Mouse (Mus musculus) urinary bladder, postnatal 10 days (tissue): ENCODE results near the gene Sh3d19.
"Not testable (repeated sequence)": the region's sequence is repeated elsewhere in the genome, so short reads cannot be mapped to it uniquely, and the experiment has no call there.

Source experiments
- DNase-seq: peaks from one replicate; pipeline ENCODE4 v3.0.0; 2022; ENCODE audit warnings: low spot score

Gene Sh3d19

DNA sequence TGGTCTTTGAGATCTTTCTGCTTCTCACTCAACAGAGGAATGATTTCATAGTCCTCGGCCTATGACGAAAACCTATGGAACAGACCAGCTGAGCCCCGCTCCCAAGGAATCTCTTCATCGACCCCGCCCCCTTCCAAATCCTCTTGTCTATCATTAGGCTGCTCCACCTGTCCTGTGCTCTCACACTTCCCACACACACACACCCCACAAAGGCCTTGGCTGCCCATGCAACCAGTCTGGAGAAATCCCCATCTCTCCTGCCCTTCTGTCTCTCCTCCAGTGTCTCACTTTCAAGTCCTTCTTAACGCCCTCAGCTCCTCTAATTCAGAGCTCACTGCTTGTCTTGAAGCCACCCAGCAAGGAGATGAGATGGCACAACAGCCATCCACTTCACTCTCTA, 131.0 kb downstream of the Sh3d19 start:
- DNase-seq: no peak

DNA sequence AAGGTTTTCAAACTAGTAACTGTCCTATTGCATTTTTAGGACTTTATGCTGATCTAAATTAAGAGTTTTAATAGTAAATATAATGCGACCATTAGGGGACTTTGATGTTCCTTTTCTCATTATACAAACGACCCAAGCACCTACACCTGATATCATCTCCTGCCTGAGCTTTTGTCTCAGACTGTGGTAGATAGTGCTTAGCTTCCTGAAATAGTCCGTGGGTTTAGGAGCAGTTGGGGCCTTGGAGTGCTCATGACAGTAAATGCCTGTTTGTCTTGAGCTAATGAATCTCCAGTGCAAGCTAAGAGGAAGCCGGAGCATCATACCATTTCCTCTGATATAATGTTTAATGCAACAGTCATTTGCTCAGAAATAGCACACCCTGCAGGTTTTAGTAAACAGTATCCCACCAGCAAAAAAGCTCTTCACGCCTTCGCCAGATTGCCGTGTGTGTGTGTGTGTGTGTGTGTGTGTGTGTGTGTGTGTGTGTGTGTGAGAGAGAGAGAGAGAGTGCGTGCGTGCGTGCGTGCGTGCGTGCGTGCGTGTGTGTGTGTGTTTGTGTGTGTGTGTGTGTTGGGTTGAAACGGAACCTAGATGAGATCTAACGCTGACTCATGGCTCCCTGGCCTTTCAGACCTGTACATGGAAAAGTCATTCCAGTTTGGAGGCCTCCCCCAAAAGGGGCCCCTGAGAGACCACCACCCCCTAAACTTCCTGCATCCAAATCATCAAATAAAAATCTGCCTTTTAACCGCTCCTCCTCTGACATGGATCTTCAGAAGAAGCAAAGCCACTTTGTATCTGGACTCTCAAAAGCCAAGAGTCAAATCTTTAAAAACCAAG, 132.8 kb downstream of the Sh3d19 start:
- DNase-seq: no peak

DNA sequence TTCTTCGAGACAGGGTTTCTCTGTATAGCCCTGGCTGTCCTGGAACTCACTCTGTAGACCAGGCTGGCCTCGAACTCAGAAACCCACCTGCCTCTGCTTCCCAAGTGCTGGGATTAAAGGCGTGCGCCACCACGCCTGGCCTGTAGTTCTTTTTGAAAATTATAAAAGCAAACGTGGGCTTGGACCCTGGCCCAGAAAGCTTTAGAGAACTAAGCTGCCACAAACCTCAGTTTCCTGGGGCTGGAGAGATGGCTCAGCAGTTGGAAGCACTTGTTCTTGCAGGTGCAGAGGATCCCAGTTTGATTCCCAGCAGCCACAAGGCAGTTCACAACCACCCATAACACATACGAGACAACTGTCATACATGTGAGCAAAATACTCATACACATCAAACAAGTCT, 133.5 kb downstream of the Sh3d19 start:
- not testable (repeated sequence) for DNase-seq

DNA sequence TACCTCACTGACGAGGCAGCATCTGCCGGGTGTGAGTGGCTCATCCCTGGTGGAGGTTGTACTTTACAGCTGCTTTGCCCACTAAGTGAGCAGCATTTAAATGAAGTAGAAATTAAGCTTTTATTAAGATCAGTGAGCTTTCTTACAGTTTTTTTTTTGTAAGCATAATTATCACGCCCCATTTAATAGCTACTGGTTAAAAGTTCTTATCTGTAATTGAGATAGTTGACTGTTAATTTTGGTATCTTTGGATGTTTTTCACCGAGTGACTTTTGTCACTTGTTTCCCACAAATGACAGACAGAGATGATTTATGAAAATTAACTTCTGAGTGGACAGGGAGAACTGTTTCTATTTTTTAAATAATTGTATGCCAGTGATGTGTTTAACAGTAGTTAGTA, 134.0 kb downstream of the Sh3d19 start:
- DNase-seq: no peak

DNA sequence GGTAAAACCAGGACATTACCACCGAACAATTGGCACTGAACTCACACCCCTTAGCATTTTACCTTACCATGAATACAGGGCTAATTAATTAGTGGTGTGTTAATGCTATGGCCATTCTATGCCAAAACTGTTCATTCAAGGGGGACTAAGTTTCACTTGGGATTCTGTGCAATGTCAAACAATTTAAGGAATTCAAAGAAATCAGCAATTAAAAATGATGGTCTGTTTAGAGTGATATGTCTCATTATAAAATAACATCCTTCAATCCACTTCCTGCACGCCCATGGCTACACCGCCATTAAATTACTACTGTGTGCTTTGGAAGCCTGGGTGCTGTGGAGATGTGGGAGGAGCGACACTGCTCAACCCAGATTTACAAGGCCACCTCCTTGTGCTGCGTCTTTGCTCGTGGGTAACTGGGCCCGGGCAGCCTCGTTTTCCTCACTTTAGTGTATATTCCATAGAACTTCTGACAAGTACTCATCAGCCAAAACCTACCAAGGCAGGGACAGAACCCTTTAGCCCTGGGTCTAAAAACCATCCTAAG, 135.2 kb downstream of the Sh3d19 start:
- DNase-seq: no peak

DNA sequence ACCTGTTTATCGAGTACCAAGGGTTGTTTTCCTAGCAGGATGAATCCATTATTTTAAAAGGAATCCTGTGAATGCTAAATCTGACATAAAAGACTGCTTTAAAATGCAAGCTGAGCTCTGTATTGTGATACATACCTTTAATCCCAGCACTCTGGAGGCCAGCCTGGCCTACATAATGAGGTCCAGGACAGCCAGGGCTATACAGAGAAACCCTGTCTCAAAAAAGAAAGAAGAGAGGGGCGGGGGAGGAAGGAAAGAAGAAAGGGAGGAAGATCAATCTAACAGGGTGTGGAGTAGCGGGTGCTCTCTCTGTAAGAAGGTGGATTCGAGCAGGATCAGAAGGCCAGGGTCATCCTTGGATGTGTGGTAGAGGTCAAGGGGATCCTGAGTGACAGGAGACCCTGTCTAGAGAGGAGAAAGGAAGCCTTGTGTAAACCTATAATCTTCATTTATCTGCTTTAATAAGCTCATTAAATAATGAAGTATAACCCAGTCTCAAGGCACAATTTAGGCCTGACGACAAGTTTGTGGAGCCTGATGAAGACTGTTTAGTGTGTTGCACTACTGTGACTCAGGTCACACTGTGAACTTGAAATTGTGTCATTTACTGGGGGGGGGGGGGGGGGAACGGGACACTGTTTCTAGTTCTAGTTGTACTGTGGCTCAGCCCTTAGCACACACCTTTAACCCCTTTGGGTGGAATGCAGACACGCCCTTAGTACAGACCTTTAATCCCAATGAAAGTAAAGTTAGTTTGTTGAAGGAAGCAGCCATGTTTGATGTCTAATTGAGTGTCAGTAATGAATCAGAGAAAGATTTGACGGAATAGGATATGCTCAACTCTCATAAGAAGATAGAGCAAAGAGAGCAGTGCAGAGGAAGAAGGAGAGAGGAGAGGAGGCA, 137.0 kb downstream of the Sh3d19 start:
- no peak for DNase-seq

DNA sequence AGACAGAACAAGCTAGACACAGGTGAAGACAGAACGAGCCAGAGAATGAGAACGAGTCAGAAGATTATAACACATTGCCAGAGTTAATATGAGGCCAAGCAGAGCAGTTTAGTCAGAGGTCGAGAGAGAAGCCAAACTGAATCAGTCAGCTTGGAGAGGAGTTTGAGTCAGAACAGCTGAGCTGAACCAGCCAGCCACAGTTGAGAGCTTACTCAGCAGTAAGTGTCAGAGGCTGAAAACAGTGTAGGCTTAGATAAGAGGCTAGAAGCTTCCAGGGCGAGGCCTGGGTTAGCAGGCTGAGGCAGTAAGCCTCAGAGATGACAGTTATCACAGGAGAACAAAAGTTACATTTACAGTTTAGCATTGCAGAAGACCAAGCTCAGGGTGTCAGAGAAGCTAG, 137.7 kb downstream of the Sh3d19 start:
- DNase-seq: no peak

DNA sequence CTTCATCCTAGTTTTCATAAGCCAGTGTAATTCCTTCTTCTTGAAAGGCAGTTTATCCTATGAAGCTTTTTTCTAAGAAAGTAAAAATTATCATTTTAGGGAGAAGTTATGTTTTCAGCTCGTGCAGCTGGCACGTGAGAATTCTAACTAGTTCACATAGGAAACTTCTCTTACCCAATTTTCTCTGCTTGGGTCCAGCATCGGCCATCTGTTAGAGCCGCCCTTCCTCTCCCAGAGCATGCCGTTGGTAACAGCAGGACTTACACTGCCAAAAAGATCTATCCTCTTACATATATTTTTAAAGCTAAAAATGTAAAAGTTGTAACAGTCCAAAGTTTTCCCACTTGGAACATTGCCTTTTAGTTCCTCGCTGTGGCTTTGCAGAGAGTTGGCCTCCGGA, 138.2 kb downstream of the Sh3d19 start:
- DNase-seq: no peak

DNA sequence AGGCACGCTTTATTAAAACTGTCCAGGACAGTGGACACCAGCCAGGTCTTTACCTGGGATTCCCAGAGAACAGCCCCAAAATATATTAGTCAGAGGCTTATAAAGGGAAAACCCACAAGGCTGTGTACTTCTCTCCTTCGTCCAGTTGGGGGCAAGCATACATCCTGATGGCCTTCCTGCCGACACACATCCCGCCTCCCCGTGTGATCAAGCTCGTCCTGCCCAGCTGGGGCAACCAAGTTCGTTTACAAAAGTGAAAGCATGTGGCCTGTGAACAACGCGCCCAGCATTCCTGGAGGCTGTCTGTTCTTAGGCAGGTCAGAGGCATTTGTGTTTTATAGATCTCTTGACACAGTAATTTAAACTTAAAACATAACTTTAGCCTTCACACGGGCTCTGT, 139.2 kb downstream of the Sh3d19 start:
- DNase-seq: no peak

DNA sequence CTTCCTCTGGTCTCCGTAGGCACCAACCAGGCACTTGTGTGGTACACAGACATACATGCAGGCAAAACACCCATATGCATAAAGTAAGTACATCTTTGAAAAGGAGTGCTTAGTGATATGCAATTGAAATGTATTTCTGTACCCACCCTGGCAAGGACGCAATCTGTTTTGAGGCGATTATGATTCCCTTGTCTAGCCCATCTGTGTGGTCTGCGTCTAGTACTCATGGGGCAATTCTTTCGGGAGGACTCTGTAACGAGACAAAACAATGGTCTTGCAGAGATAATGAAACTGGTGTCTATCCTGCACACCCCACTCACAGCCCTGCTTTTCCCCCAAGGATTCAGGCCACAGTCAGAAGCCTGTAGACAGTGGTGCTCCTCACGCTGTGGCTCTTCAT, 141.9 kb downstream of the Sh3d19 start:
- no peak for DNase-seq

DNA sequence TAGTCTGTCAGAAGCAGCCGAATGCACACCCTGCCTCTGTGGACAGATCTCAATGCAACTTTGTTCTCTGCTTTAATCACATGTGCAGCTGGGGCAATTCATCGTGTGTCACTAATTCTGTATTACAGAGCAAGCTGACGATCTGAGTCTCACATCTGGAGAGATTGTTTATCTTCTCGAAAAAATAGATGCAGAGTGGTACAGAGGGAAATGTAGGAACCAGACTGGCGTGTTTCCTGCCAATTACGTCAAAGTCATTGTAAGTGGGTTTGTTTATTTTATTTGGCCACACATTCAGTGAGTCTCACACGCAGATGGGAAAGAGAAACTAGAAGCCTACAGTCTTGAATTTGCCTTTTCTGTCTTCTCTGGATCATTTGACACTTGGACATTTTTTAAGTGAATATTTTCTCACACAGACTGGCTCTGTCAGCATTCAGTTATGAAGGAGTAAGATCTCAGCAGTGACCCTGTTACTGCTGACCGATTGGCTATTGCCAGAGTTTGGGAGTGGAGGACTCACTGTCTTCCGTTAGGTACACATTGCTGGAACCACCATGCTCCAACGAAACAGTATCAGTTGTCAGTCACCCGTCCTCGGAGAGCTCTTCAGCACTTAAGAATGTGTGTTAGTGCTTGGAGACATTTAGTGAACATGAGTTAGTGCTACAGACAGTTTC, 143.9 kb downstream of the Sh3d19 start:
- no peak for DNase-seq

DNA sequence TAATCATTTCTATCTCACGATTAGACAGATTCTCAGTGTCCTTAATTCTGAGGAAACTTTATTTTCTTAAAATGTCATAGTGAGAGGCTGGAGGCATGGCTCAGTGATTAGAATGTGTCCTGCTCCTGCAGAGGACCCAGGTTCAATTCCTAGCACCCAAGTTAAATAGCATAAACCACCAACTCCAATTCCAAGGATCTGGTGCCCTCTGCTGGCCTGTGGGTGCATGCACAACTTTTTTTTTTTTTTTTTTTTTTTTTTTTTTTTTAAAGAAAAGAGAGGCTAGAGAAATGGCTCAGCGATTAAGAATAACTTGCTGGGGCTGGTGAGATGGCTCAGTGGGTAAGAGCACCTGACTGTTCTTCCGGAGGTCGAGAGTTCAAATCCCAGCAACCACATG, 146.0 kb downstream of the Sh3d19 start:
- DNase-seq: no peak

DNA sequence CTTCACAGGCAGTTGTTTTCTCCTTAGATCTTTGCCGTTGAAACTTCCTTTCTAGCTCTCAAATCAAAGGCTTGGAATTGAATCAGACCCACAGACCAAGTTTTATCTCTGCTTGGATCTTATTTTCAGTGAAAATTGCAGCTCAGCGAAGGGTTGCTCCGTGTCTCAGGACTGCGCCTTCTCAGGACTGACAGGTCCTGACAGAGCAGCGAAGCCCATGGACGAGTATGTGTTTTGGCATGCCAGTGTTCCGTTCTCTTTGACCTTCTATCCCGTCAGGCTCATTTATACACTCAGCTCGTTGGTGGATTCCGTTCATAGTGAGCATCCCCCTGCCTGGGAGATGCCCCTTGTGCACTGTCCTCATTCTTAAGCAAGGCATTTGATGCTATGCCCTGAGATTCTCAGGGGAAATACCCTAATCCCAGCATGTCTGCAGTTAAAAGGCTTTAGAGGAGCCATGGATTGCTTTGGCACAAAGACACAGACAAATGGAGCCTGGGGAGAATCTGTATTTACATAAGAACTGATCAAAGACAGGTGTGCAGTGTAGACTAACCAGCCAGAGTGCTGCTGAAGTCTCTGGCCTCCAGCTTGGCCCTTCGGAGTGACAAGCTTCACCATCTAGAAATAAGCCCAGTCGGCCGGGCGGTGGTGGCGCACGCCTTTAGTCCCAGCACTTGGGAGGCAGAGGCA, 148.5 kb downstream of the Sh3d19 start:
- no peak for DNase-seq

DNA sequence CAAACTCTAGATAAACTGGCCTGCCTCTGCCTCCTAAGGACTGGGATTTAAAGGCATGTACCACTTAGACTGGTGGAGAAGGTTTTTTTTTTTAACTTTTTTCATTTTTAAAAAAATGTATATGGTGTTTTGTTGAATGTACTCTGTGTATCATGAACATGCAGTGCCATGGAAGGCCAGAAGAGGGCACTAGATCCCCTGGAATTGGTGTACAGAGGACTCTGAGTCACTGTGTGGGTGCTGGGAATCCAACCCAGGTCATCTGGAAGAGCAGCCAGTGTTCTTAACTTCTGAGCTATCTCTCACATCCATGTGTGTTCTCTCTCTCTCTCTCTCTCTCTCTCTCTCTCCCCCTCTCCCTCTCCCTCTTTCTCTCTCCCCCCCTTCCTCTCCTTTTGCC, 151.2 kb downstream of the Sh3d19 start:
- DNase-seq: no peak

DNA sequence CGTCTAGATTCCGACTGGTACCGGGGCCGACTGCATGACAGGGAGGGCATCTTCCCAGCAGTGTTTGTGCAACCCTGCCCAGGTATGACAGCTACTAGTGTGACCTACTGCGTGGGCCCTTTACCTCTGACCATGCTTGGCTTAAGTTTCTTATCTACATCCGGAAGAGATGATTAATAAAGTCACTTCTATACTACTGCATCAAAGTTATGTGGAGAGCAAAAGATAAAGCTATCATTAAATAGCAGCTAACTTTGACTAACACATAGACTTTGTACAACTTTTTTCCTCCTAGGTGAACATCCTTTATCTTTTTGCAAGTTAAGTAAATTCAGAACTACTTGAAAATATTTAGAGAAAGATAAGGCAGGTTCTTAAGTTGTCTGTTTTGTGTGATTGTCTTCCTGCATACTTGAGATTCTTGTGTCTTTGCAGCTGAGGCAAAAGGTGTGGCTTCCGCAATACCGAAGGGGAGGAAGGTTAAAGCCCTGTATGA, 152.4 kb downstream of the Sh3d19 start:
- no peak for DNase-seq

DNA sequence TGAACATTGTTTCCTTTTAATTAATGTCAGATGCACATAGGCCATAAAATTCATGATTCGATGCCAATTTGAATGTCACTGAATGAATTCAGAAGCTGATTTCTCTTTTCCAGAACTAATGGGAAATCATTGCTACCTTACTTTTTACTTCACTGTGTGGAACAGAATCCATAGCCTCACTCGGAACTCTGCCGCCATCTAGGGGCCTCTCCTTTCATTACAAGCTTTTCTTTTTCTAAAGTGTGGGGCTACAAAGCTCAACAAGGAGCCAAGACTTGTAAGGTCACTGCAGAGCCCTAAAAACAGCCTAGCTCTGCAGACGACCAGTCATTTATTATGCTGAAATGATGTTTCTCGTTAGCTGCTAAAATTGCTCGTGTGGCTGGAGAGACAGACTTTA, 158.8 kb downstream of the Sh3d19 start:
- no peak for DNase-seq

DNA sequence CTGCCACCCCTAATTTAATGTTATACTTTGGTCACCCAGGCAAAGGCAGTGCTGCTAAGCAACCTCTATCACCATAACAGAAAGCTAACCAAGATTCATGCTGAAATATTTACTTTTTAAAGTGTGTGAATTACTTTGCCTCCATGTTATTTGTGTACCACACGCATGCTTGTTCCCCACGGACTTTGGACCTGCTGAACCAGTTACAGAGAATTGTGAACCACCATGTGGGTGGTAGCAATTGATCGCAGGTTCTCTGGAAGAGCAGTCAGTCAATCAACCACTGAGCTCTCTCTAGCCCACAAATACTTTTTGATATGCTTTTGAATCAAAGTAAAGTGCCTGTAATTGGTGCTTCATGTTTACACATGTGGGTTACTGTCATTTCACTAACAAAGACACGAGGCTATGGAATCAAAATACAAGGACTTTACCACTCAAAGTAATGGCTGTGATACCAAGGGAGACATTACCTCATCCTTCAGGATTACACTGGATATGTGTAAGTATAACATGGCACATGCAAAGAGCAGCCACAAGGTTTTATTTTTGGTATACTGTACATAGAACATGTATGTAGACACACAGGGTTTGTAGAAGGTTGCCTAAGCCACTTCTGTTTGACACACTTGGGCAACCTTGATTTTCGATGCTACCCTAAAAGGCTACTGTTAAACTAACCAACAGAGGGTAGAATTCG, 164.2 kb downstream of the Sh3d19 start:
- DNase-seq: no peak

DNA sequence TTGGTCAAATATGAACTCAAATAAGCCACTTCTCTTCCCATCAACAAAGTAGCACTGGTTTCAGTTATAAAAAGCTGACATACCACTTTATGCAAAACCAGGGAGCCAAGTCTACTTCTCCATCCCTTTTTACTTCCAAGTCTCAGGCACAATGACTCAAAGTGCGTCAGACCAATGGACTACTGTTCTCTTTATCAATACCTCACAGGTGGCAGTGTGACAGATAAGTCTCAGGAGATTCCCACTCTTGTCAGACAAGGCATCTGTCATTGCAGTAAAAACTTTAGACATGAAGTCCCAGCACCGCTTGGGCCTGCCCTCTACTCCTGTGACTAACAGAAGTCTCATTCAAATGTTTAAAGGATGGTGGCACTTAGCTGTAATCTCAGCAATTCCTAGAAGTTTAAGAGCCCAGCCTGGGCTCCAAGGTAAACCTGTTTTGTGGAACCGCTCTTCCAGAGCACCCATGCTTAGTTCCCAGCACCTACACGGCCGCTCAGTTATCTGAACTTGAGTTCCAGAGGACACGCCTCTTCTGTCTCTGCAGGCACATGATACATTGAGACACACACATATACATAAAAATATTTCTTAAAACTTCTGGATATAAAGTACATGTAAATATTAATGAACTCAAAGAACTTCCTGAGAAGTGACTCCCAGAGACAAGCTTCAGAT, 165.1 kb downstream of the Sh3d19 start:
- DNase-seq: no peak

DNA sequence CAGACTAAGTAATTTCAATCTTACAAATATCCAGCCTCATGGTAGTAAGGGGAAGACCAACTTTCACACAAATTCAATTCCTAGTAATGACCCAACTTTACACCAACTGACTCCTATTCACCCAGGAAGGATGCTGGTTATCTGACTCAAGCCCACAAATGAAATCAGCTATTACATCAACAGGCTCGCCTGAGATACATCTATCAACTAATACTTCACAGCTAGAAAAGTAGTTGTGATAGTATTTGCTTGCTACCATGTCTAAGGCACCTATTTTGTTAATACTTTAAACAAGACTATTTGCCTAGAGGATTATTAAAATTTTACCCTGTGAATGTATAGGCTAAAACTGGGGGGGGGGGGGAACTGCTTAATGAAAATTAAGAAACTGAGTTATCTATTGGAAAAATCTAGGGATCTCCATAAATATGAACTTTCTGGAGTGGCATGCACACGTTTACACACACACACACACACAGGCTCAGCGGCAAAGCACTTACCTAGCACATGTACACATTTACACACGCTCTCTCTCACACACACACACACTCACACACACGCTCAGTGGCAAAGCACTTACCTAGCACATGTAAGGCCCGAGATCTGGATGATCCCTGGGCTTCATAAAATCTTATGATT, 166.1 kb downstream of the Sh3d19 start:
- no peak for DNase-seq

DNA sequence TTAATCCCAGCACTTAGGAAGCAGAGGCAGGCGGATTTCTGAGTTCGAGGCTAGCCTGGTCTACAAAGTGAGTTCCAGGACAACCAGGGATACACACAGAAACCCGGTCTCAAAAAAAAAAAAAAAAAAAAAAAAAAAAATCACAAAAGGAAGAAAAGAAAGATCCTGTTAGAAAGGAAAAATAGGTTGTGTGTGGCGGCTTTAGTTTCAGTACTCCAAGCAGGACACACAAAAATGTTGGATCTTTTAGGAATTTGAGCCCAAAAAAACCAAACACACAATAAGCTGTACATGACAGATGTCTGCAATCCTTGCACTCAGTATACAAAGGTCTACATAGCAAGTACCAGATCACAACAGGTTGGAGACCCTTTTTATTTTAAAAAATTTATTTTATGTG, 168.8 kb downstream of the Sh3d19 start:
- no peak for DNase-seq
